Mouse (Mus musculus) midbrain, embryonic 15.5 days (tissue): ENCODE data around the gene Scrg1. TPM values are rescaled to one million over a fixed set of nuclear protein-coding genes. Genes with fewer than 3 reads are reported as not detected.
"Not testable (repeated sequence)": the region's sequence is repeated elsewhere in the genome, so short reads cannot be mapped to it uniquely, and the experiment has no call there.

ENCODE experiments used
- ATAC-seq: fragments of 200-750 bp; cut with Nextera tagmentation; replicated peaks from 2 replicates; pipeline ENCODE4 v1.8.0; 2017; ENCODE audit warnings: moderate TSS enrichment
- H3K27ac ChIP-seq: fragments of 300-500 bp; sonication (generic); 2 replicates; pipeline ENCODE4 v1.5.1; 2015; ENCODE audit warnings: mild to moderate bottlenecking, inconsistent platforms
- H3K27me3 ChIP-seq: fragments of 300-500 bp; sonication (generic); replicated peaks from 2 replicates; pipeline ENCODE4 v1.6.1; 2015; ENCODE audit warnings: inconsistent platforms
- H3K36me3 ChIP-seq: fragments of 300-500 bp; sonication (generic); replicated peaks from 2 replicates; pipeline ENCODE4 v1.6.1; 2015; ENCODE audit warnings: inconsistent platforms
- H3K4me1 ChIP-seq: fragments of 300-500 bp; sonication (generic); 2 replicates; pipeline ENCODE4 v1.6.1; 2015; ENCODE audit warnings: inconsistent platforms
- H3K4me2 ChIP-seq: fragments of 300-500 bp; sonication (generic); 2 replicates; pipeline ENCODE4 v1.6.1; 2015; ENCODE audit warnings: inconsistent platforms, mild to moderate bottlenecking, moderate library complexity
- H3K4me3 ChIP-seq: fragments of 300-500 bp; sonication (generic); 2 replicates; pipeline ENCODE4 v1.5.1; 2015; ENCODE audit warnings: mild to moderate bottlenecking, inconsistent platforms
- H3K9ac ChIP-seq: fragments of 300-500 bp; sonication (generic); 2 replicates; pipeline ENCODE4 v1.6.1; 2015; ENCODE audit warnings: mild to moderate bottlenecking, inconsistent platforms
- H3K9me3 ChIP-seq: fragments of 300-500 bp; sonication (generic); 2 replicates; pipeline ENCODE4 v1.6.1; 2016; ENCODE audit warnings: inconsistent platforms
- WGBS: fragments of 180-500 bp; shearing (Covaris S2); methylation state at CpG from one replicate; pipeline ENCODE4 v1.1.7; 2015; ENCODE audit warnings: mixed read lengths; 5-methylcytosine and 5-hydroxymethylcytosine counted together
- polyA plus RNA-seq: library from polyadenylated mRNA; unstranded; fragments of >200 nt; fragmentation: Nextera tagmentation; extraction: Ambion mirVana; gene quantifications from 2 replicates; pipeline ENCODE4 v1.2.1, GENCODE M21; 2015

Gene Scrg1
- polyA plus RNA-seq, 1 experiment from 2014 or later: 8.5 TPM

GRCm38 (mm10) chr8:57489896-57490295 lies 34.2 kb downstream of the Scrg1 start:
- no peak overlapping the region for H3K4me2 ChIP-seq
- no peaks in the 10 kb centered on the region for H3K9me3 ChIP-seq
- no peak overlapping the region for H3K9ac ChIP-seq
- no peak for ATAC-seq
- H3K36me3 ChIP-seq: no peaks in the 10 kb centered on the region
- no peaks in the 10 kb centered on the region for H3K27me3 ChIP-seq
- H3K4me3 ChIP-seq: no peak overlapping the region
- H3K4me1 ChIP-seq: peaks cover 13% of the 10 kb centered on the region
- no peak overlapping the region for H3K27ac ChIP-seq

- 95% methylated on average over 4 of the region's 4 CpGs for WGBS
- Histone ChIP-seq H3K4me2 (no peak overlapping the region), H3K9me3 (no peaks in the 10 kb centered on the region), H3K36me3 (no peaks in the 10 kb centered on the region), H3K27ac (no peak overlapping the region), H3K4me3 (no peak overlapping the region), H3K9ac (no peak overlapping the region), H3K27me3 (no peaks in the 10 kb centered on the region), H3K4me1 (peaks cover 4% of the 10 kb centered on the region; the same call in 1 of the 2 replicates)
- no peak for ATAC-seq
These were observed 36.1 kb downstream of the Scrg1 start for GRCm38 (mm10) chr8:57491873-57492272.

- 44% methylated on average over 8 of the region's 8 CpGs for WGBS
- H3K27ac ChIP-seq: no peak overlapping the region; the same call in 1 of the 2 replicates
- H3K4me2 ChIP-seq: peak overlapping the region; percentile 29
- no peak overlapping the region for H3K4me3 ChIP-seq
- peak; percentile 53 for ATAC-seq
- H3K4me1 ChIP-seq: 0 out of 2 replicates have a peak, but pooled peaks cover 4% of the 10 kb centered on the region
- no peaks in the 10 kb centered on the region for H3K27me3 ChIP-seq
- H3K36me3 ChIP-seq: no peaks in the 10 kb centered on the region
- no peaks in the 10 kb centered on the region for H3K9me3 ChIP-seq
- H3K9ac ChIP-seq: no peak overlapping the region
These were observed 42.7 kb downstream of the Scrg1 start for GRCm38 (mm10) chr8:57498494-57498846.

GRCm38 (mm10) chr8:57498847-57499511 lies 43.3 kb downstream of the Scrg1 start:
- H3K27ac ChIP-seq: no peak overlapping the region; the same call in 1 of the 2 replicates
- no peak overlapping the region for H3K9ac ChIP-seq

GRCm38 (mm10) chr8:57503641-57504040 lies 47.9 kb downstream of the Scrg1 start:
- 58% methylated on average over 5 of the region's 5 CpGs for WGBS
- Histone ChIP-seq H3K9me3 (no peaks in the 10 kb centered on the region), H3K27me3 (no peaks in the 10 kb centered on the region), H3K36me3 (no peaks in the 10 kb centered on the region), H3K27ac (no peak overlapping the region), H3K9ac (no peak overlapping the region), H3K4me3 (no peak overlapping the region), H3K4me2 (no peak overlapping the region), H3K4me1 (0 out of 2 replicates have a peak, but pooled peaks cover under 1% of the 10 kb centered on the region)
- ATAC-seq: no peak

More at GRCm38 (mm10) chr8:57498847-57499511, 43.3 kb downstream of the Scrg1 start:
- Histone ChIP-seq H3K27me3 (no peaks in the 10 kb centered on the region), H3K4me3 (no peak overlapping the region), H3K9me3 (no peaks in the 10 kb centered on the region), H3K4me2 (peak overlapping the region; percentile 29), H3K4me1 (0 out of 2 replicates have a peak, but pooled peaks cover 4% of the 10 kb centered on the region), H3K36me3 (no peaks in the 10 kb centered on the region)
- ATAC-seq: peak; percentile 59
- 45% methylated on average over 17 of the region's 17 CpGs for WGBS

GRCm38 (mm10) chr8:57505500-57505899 lies 49.8 kb downstream of the Scrg1 start:
- not testable (repeated sequence) for H3K4me1 ChIP-seq, H3K27me3 ChIP-seq, ATAC-seq, H3K4me2 ChIP-seq, H3K4me3 ChIP-seq, H3K9ac ChIP-seq, H3K27ac ChIP-seq, H3K9me3 ChIP-seq, H3K36me3 ChIP-seq
- 92% methylated on average over 1 of the region's 1 CpGs for WGBS

- H3K4me3 ChIP-seq: no peak overlapping the region
- 88% methylated on average over 4 of the region's 4 CpGs for WGBS
- H3K27ac ChIP-seq: no peak overlapping the region
- no peaks in the 10 kb centered on the region for H3K4me1 ChIP-seq
- no peaks in the 10 kb centered on the region for H3K27me3 ChIP-seq
- no peak for ATAC-seq
- H3K9ac ChIP-seq: no peak overlapping the region
- H3K9me3 ChIP-seq: no peaks in the 10 kb centered on the region
- H3K36me3 ChIP-seq: no peaks in the 10 kb centered on the region
- H3K4me2 ChIP-seq: no peak overlapping the region
These were observed 51.9 kb downstream of the Scrg1 start for GRCm38 (mm10) chr8:57507556-57508063.

GRCm38 (mm10) chr8:57508657-57509056 lies 52.9 kb downstream of the Scrg1 start:
- no peak overlapping the region for H3K9ac ChIP-seq

GRCm38 (mm10) chr8:57510791-57511315 lies 55.1 kb downstream of the Scrg1 start:
- H3K4me2 ChIP-seq: peak overlapping the region; percentile 93
- no peaks in the 10 kb centered on the region for H3K4me1 ChIP-seq
- no peaks in the 10 kb centered on the region for H3K9me3 ChIP-seq
- no peaks in the 10 kb centered on the region for H3K36me3 ChIP-seq
- peak overlapping the region; percentile 36 for H3K9ac ChIP-seq
- H3K4me3 ChIP-seq: peak overlapping the region; percentile 94
- no peak for ATAC-seq
- peak overlapping the region; percentile 98; the same call in 1 of the 2 replicates for H3K27ac ChIP-seq
- H3K27me3 ChIP-seq: no peaks in the 10 kb centered on the region
- WGBS: 2% methylated on average over 31 of the region's 31 CpGs

More at GRCm38 (mm10) chr8:57508657-57509056, 52.9 kb downstream of the Scrg1 start:
- Histone ChIP-seq H3K4me3 (no peak overlapping the region), H3K36me3 (no peaks in the 10 kb centered on the region), H3K27ac (no peak overlapping the region), H3K4me2 (no peak overlapping the region), H3K9me3 (no peaks in the 10 kb centered on the region), H3K4me1 (no peaks in the 10 kb centered on the region), H3K27me3 (no peaks in the 10 kb centered on the region)
- WGBS: 81% methylated on average over 4 of the region's 4 CpGs
- no peak for ATAC-seq

- peak within 1 kb of the TSS; percentile 98 for H3K27ac ChIP-seq
- no peaks in the 10 kb centered on the region for H3K9me3 ChIP-seq
- H3K4me3 ChIP-seq: peak within 1 kb of the TSS; percentile 94
- peak within 1 kb of the TSS; percentile 88 for H3K9ac ChIP-seq
- H3K36me3 ChIP-seq: no peaks in the 10 kb centered on the region
- peak; percentile 100 for ATAC-seq
- no peaks in the 10 kb centered on the region for H3K4me1 ChIP-seq
- H3K27me3 ChIP-seq: no peaks in the 10 kb centered on the region
- H3K4me2 ChIP-seq: peak within 1 kb of the TSS; percentile 93
- under 1% methylated on average over 63 of the region's 63 CpGs for WGBS
These were observed 55.8 kb downstream of the Scrg1 start, which contains the start of gene Hmgb2 for GRCm38 (mm10) chr8:57511316-57512118. TSS of gene Hmgb2 (plus strand) at chr8:57511907.

- peak; percentile 75 for ATAC-seq
- peak overlapping the region; percentile 93 for H3K4me2 ChIP-seq
- no peaks in the 10 kb centered on the region for H3K27me3 ChIP-seq
- no peaks in the 10 kb centered on the region for H3K36me3 ChIP-seq
- H3K4me1 ChIP-seq: no peaks in the 10 kb centered on the region
- under 1% methylated on average over 94 of the region's 96 CpGs for WGBS
- H3K9me3 ChIP-seq: no peaks in the 10 kb centered on the region
- H3K27ac ChIP-seq: peak overlapping the region; percentile 98
- H3K4me3 ChIP-seq: peak overlapping the region; percentile 94
- H3K9ac ChIP-seq: peak overlapping the region; percentile 88
These were observed 56.7 kb downstream of the Scrg1 start for GRCm38 (mm10) chr8:57512141-57513056.
